Mouse (Mus musculus): ENCODE measurements around the gene Tbc1d15.

GRCm38 (mm10) chr10:115184697-115185096 lies 66.6 kb downstream of the Tbc1d15 start, which contains the start of gene Tph2:
- TF ChIP-seq CTCF (IDR thresholded peaks at IDR 0.05; ENCODE audit: low read depth) (peak; percentile 82), EP300 (IDR thresholded peaks at IDR 0.05; ENCODE audit: low read depth) (no peak)

Data from heart, postnatal 0 days (tissue).